Mouse (Mus musculus) intestine, embryonic 14.5 days (tissue): ENCODE measurements around the gene Nrxn2. TPM values are rescaled to one million over a fixed set of nuclear protein-coding genes. Genes with fewer than 3 reads are reported as not detected.

Experiments used
- ATAC-seq: fragments of 200-750 bp; cut with Nextera tagmentation; replicated peaks from 2 replicates; pipeline ENCODE4 v1.8.0; 2017; ENCODE audit warnings: low read depth, moderate number of reproducible peaks, moderate TSS enrichment, moderate library complexity; ENCODE audit not compliant: low FRiP score, low TSS enrichment
- DNase-seq: peaks from one replicate; pipeline ENCODE4 v3.0.0-alpha.2; 2018; ENCODE audit warnings: low spot score
- H3K27ac ChIP-seq: fragments of 300-500 bp; sonication (generic); 2 replicates; pipeline ENCODE4 v1.5.1; 2014; ENCODE audit warnings: low read depth, mild to moderate bottlenecking, control low read depth
- H3K27me3 ChIP-seq: fragments of 300-500 bp; sonication (generic); replicated peaks from 2 replicates; pipeline ENCODE4 v1.6.1; 2014; ENCODE audit warnings: low read length, control low read depth; ENCODE audit not compliant: control insufficient read depth, insufficient read depth
- H3K36me3 ChIP-seq: fragments of 300-500 bp; sonication (generic); 2 replicates; pipeline ENCODE4 v1.6.1; 2014; ENCODE audit warnings: low read length, control low read depth; ENCODE audit not compliant: control insufficient read depth, insufficient read depth
- H3K4me1 ChIP-seq: fragments of 300-500 bp; sonication (generic); replicated peaks from 2 replicates; pipeline ENCODE4 v1.6.1; 2014; ENCODE audit warnings: low read length, control low read depth, mixed read lengths; ENCODE audit not compliant: control insufficient read depth, insufficient read depth
- H3K4me2 ChIP-seq: fragments of 300-500 bp; sonication (generic); 2 replicates; pipeline ENCODE4 v1.6.1; 2014; ENCODE audit warnings: low read length
- H3K4me3 ChIP-seq: fragments of 300-500 bp; sonication (generic); 2 replicates; pipeline ENCODE4 v1.5.1; 2014; ENCODE audit warnings: low read depth, low read length, control low read depth, mixed read lengths
- H3K9ac ChIP-seq: fragments of 300-500 bp; sonication (generic); 2 replicates; pipeline ENCODE4 v1.6.1; 2014; ENCODE audit warnings: mild to moderate bottlenecking, low read length
- H3K9me3 ChIP-seq: fragments of 300-500 bp; sonication (generic); 2 replicates; pipeline ENCODE4 v1.6.1; 2016; ENCODE audit warnings: low read length, control low read depth; ENCODE audit not compliant: control insufficient read depth
- WGBS: fragments of 180-500 bp; shearing (Covaris S2); extraction: QIAGEN DNeasy Blood & Tissue Kit; methylation state at CpG from one replicate; pipeline ENCODE4 v1.1.7; 2014; 5-methylcytosine and 5-hydroxymethylcytosine counted together
- polyA plus RNA-seq: library from polyadenylated mRNA; unstranded; fragments of >200 nt; fragmentation: Nextera tagmentation; extraction: Ambion mirVana; gene quantifications from 2 replicates; pipeline ENCODE4 v1.2.1, GENCODE M21; 2014

Nrxn2 gene
- polyA plus RNA-seq, 1 experiment from 2014 or later = 1.9 TPM

DNA sequence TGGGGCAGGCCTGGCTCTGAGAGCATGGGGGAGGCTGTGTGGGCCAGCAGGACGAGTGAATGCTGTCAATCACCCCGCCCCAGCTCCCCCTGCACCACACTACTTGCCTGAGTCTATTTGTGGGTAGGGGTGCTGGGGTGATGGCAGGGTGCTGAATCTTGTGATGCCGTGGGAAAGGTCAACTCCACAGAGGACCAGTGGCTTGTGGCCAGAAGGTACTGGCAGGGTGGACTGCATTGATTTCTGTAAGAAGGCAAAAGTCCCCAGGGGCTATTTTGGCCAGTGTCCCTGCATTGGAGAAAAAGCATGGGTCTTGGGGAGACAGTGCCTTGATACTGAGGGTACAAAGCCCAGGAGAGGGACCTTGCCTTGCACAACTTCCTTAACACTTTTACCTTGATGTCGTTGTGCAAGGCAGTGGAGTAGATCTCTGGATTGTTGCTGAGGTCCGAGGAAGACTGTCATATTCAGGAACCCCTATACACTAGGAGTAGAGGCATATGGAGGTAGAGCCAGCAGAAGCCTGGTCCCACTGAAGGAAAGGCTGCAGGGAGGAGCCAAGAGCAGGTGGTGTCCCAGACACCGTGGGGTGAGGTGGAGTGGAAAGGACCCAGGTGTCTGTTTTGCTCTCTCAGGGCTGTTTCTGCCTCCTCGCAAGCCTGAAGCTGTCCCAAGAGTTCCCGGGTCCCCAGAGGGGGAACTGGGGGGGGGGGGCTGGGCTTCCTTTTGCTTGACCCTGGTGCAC is 5.8 kb downstream of the Nrxn2 start:
- Histone ChIP-seq H3K9me3 (no peaks in the 10 kb centered on the region), H3K36me3 (no peaks in the 10 kb centered on the region), H3K4me3 (no peak overlapping the region), H3K9ac (no peak overlapping the region), H3K4me1 (peaks cover 14% of the 10 kb centered on the region), H3K27ac (no peak overlapping the region), H3K4me2 (no peak overlapping the region), H3K27me3 (peaks cover 68% of the 10 kb centered on the region)
- no peak for ATAC-seq
- no peak for DNase-seq
- WGBS = 71% methylated on average over 8 of the region's 8 CpGs

DNA sequence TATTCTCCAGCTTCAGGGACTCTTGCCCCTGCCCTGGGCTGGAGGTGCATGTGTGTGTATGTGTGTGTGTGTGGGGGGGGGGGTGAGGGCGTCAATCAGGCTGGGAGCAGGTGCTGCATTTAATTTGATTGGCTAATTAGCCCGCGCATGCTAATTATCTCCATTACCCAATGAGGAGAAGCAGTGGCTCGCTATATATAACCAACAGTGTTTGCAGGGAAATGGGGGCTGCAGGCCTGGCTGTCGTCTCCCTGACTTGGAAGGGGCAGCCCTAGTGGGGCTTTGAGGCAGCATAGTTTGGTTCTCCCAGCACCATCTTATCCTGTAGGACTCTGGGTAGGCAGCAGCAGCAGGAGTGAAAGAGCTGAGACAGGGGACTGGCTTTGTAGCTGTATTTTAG is 7.1 kb downstream of the Nrxn2 start:
- peaks cover 68% of the 10 kb centered on the region for H3K27me3 ChIP-seq
- no peak for DNase-seq
- ATAC-seq = no peak
- H3K9me3 ChIP-seq = no peaks in the 10 kb centered on the region
- 53% methylated on average over 4 of the region's 5 CpGs for WGBS
- no peak overlapping the region for H3K4me3 ChIP-seq
- no peak overlapping the region for H3K4me2 ChIP-seq
- no peak overlapping the region for H3K9ac ChIP-seq
- no peak overlapping the region for H3K27ac ChIP-seq
- H3K4me1 ChIP-seq = peaks cover 14% of the 10 kb centered on the region
- no peaks in the 10 kb centered on the region for H3K36me3 ChIP-seq

DNA sequence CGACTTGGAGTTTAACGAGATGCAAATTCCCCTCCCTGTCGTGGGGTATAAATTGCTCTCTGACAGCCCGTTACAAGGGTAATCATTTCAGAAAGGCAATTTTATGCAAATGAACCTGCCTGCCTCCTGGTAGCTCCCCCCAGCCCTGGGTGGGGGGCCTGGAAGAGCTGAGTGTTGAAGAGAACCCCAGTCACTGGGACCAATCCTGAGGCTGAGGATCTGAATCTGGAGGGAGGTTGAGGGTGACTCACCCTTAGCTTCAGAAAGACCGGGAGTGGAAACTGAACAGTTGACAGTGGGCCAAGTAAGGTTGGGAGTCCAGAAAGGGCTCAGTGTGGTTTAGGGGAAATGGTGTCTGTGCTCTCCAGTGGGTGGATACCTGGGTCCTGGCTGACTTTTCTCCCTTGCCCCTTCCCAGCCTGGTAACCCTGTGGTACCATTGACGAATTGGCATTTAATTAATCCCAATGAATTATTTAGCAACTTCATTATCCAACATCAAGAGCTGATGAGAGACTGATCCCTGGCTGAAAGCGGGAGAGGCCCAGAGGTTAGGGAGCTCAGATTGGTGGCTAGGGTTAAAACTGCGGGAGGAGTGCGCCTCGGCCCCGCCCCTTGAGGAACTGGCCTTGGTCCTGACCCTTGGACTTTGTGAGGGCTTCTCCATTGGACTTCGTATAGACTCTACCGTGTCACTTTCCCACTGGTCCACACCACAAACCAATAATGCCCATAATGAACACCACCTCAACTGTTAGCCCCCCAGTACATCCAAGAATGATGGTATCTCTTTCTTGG is 8.4 kb downstream of the Nrxn2 start:
- ATAC-seq (no peak), DNase-seq (peak; percentile 91)
- H3K9ac ChIP-seq = no peak overlapping the region
- peaks cover 64% of the 10 kb centered on the region for H3K27me3 ChIP-seq
- no peaks in the 10 kb centered on the region for H3K36me3 ChIP-seq
- H3K9me3 ChIP-seq = no peaks in the 10 kb centered on the region
- no peak overlapping the region for H3K4me2 ChIP-seq
- no peak overlapping the region for H3K27ac ChIP-seq
- WGBS = 25% methylated on average over 13 of the region's 13 CpGs
- H3K4me1 ChIP-seq = peaks cover 14% of the 10 kb centered on the region
- no peak overlapping the region for H3K4me3 ChIP-seq

- no peak overlapping the region for H3K9ac ChIP-seq
- H3K9me3 ChIP-seq = no peaks in the 10 kb centered on the region
- H3K36me3 ChIP-seq = no peaks in the 10 kb centered on the region
- H3K27ac ChIP-seq = no peak overlapping the region
- H3K27me3 ChIP-seq = peaks cover 64% of the 10 kb centered on the region
- H3K4me3 ChIP-seq = peak overlapping the region; percentile 32
- H3K4me1 ChIP-seq = peaks cover 14% of the 10 kb centered on the region
- ATAC-seq (peak; percentile 22; the same call in 1 of the 2 replicates), DNase-seq (peak; percentile 76)
- 2% methylated on average over 72 of the region's 94 CpGs for WGBS
- H3K4me2 ChIP-seq = peak overlapping the region; percentile 48
These were observed 9.3 kb downstream of the Nrxn2 start for GRCm38 (mm10) chr19:6427653-6428434.

- no peak overlapping the region for H3K9ac ChIP-seq
- H3K4me1 ChIP-seq = peaks cover 14% of the 10 kb centered on the region
- no peaks in the 10 kb centered on the region for H3K9me3 ChIP-seq
- H3K27me3 ChIP-seq = peaks cover 64% of the 10 kb centered on the region
- under 1% methylated on average over 60 of the region's 60 CpGs for WGBS
- no peak overlapping the region for H3K27ac ChIP-seq
- H3K4me2 ChIP-seq = peak overlapping the region; percentile 48
- peak overlapping the region; percentile 32 for H3K4me3 ChIP-seq
- DNase-seq (peak; percentile 67), ATAC-seq (no peak; the same call in 1 of the 2 replicates)
- H3K36me3 ChIP-seq = no peaks in the 10 kb centered on the region
These were observed 10.1 kb downstream of the Nrxn2 start for GRCm38 (mm10) chr19:6428501-6429200.

DNA sequence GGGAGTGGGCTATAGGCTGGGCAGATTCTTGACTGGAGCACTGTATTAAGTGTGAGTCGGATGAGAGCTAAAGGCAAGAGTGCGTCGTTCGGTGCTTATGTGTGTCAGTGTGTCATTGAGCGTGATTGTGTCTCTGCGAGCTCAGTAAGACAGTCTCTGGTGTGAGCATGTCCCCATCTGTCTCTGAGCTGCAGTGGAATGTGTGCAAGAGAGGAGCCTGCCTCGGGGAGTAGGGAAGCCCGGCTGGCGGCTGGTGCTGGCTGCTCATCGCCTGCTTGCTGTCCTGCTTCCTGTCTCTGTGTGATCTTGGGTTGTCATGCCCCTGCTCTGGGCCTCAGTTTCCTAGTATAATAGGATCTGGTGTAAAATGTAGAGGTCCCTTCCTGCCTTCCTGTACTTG is 24.5 kb downstream of the Nrxn2 start:
- ATAC-seq (no peak), DNase-seq (no peak)
- Histone ChIP-seq H3K4me2 (no peak overlapping the region), H3K4me3 (no peak overlapping the region), H3K9me3 (no peaks in the 10 kb centered on the region), H3K27ac (no peak overlapping the region), H3K4me1 (no peaks in the 10 kb centered on the region), H3K36me3 (no peaks in the 10 kb centered on the region), H3K9ac (no peak overlapping the region), H3K27me3 (0 out of 2 replicates have a peak, but pooled peaks cover 4% of the 10 kb centered on the region)
- 62% methylated on average over 10 of the region's 10 CpGs for WGBS

GRCm38 (mm10) chr19:6445761-6446423 is 27.4 kb downstream of the Nrxn2 start:
- Histone ChIP-seq H3K9ac (no peak overlapping the region), H3K36me3 (no peaks in the 10 kb centered on the region), H3K4me3 (no peak overlapping the region), H3K27ac (no peak overlapping the region), H3K4me2 (no peak overlapping the region), H3K4me1 (no peaks in the 10 kb centered on the region), H3K27me3 (0 out of 2 replicates have a peak, but pooled peaks cover 4% of the 10 kb centered on the region), H3K9me3 (no peaks in the 10 kb centered on the region)
- no peak for ATAC-seq
- no peak for DNase-seq
- WGBS = 49% methylated on average over 10 of the region's 10 CpGs
